Mouse (Mus musculus): ENCODE measurements at regions not wholly inside any gene's neighbourhood (a gene's known extent, or its start where the extent isn't known, plus 50 kb on each side); places are given as distances from the start of the nearest gene placed in this dataset.

DNA sequence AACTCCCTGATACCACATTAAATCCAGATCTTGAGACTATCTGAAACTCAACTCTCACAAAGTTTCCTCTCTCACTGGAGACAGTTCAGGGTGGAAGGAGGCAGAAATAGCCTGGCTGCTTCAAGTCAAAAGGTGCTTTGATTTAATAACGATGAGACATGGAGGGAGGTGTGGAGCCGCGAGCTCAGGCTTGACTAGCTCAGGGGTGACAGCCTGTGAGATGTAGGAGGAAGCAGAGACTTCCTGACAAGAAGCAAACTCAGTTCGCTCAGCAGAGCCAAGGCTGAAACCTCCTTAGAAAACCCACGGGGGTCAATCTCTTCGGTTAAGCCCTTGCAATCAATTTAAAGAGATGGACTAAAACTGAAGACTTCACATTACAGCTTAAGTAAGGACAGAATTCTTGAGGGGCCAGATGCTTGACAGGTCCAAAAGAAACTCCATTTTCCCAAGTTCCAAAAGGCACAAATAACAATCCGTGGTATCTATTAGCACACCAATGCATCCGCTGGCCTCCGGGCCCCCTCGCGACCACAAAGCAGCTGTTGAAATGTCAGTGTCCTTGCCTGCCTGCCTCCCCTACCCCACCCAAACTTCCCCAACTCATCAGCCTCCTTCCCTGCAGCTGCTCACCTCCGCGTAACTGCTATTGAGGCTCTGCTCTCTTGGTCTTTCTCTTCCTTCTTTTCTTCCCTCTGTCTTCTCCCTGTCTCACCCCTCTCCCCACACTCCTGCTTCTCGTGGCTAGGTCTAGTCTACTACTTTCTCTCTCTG lies 99.8 kb upstream of the Supt20 start:
- intact Hi-C loops (cut with DNase I), result loop anchor here (5.0 kb wide), 1 partner anchor 236 kb away; no protein-coding TSS in a partner anchor
- no peak for DNase-seq (ENCODE audit: low spot score)

DNA sequence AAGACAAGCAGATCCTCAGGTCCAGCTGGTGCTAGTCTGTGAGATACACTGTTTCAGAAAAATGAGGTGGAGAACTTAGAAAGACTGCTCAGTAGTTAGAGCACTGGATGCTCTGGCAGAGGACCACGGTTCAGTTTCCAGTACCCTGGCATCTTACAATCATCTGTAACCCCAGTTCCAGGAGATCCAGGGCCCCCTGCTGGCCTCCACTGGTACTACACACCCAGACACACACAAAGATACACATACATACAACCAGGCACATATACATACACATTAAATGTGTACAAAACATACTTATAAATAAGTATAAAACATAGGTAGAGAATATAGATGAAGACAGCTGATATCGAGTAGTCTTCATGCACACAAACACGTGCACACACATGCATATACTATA lies 97.4 kb upstream of the Supt20 start:
- DNase-seq (ENCODE audit: low spot score), result no peak
- intact Hi-C loops (cut with DNase I), result no loop called here

DNA sequence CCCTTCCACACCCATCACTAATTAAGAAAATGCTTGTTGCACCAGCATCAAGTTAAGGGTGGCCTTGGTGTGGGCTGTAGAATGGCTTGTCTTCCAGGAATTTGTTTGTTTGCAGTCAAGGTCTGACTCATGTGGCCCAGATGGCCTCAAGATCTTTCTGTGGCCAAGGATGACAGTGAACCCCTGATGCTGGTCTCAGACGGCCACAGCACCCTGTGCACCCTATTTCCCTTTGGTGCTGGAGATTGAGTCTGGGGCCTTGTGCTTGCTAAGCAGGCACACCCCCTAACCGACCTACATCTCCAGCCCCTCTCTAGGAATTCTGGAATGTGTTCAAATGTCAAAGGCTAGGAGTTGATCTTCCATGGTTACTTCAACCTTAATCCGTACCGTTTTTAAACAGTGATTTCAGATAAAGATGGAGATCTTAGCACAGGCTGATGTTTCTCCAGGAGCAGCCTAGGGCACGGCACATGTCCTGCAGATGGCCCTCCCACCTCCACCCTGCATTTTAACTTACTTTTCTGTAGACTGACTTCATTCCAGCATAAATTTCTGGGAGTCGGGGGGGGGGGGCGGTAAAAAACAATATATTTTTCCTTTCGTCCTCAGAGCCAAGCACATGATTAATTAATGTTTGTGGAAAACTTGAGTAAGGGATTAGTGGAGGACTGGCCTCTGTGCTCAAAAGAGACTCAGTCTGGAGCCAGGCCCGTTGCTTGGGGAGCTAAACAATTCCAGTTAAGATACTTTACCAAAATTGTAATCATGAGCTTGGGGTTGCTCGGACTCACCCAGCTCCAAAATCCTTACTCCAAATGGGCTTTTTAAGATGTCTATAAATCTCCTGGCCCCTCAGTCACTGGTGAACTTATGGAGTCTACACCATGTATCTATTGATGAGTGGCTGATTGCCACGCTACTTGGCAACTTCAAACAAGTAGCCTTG lies 95.0 kb upstream of the Supt20 start:
- DNase-seq (ENCODE audit: low spot score), result no peak
- intact Hi-C loops (cut with DNase I), result no loop called here

DNA sequence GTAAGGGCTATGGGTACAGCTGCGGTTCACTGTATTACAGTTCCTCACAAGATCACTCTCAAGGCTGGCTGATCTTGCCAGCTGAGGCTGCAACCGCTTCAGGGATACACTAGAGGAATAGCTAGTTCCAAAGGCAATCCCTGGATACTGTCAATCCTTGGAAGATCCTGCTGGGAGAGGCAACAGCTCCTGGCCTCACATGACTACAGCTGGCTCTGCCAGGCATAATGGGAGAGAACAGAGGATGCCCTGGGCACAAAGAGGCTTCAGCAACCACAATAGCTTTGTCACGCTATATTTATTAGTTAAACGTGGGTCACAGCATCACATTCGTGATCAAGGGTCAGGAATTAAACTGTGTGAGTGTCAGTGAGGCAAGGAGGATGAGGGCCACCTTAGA lies 94.3 kb upstream of the Supt20 start:
- DNase-seq (ENCODE audit: low spot score), result no peak
- intact Hi-C loops (cut with DNase I), result no loop called here

DNA sequence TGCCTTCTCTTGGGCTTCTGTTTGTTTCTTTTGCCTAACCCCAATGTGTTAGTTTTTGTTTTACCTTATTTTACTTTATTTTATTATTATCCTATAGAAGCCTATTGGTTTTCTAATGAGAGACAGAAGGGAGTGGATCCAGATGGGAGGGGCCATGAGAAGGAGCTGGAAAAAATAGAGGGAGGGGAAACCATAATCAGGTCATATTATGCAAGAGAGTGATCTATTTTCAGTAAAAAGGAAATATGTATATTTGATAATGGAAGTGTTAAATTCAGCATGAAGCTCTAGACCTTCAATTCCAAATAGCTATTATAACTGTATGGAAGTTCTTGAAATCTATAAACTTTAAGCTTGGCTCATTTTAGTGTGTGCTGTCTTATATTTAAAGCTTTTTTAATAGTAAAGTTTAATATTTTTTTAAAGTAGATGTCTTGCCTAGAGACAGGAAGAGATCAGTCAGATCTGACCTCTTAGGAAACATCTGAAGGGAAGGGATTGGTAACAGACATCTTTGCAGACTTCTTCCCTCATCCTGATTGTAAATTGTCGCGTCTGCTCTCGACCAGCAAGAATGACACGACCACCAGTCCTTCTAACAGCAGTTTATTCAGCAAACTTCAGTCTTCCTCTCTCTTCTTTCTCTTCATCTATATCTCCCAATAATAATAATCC lies 87.8 kb upstream of the Supt20 start:
- DNase-seq (ENCODE audit: low spot score), result no peak
- intact Hi-C loops (cut with DNase I), result no loop called here

DNA sequence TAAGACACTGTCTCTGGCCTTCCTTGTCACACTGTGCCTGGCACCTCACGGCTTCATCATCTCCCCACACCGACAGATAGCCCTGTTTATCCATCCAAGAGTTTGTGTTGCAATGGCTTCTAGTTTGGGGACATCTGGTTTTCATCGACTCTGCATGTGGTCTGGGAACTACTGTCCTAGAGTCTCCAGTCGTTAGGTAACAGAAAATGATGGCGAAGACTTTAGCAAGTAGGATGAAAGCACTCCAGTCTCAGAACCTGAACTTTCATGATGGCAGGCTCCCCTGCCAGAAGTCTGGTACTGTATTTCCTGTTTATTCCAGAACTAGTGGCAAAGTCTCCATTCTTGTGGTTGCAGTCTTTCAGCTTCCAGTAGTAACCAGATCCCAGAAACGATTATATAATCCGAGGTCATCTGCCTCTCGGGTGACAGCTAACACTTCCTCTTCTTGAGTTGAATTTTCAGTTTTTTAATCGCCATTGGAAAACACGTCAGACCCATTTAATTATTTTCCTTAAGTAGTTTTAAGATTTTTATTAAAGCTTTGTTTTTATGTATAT lies 81.1 kb upstream of the Supt20 start:
- DNase-seq (ENCODE audit: low spot score), result no peak

DNA sequence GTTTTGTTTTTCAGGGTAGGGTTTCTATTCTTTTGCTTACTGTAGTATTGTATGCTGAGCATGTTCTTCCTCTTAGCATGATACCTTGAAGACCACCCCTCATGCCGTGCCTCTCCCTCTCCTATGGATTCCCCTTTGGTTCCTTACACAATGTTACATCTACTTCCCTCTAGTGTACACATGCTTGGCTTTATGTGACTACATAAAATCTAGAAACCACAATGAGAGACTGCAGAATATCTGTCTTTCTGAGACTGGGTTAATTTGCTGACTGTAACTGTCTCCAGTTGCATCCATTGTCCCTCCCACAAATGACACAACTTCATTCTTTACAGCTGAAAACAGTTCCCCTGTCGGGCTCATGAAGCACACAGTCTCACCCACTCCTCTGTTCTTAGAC lies 78.8 kb upstream of the Supt20 start:
- intact Hi-C loops (cut with DNase I), result no loop called here
- no peak for DNase-seq (ENCODE audit: low spot score)

More for the DNA sequence above, 81.1 kb upstream of the Supt20 start:
- intact Hi-C loops (cut with DNase I), result no loop called here

DNA sequence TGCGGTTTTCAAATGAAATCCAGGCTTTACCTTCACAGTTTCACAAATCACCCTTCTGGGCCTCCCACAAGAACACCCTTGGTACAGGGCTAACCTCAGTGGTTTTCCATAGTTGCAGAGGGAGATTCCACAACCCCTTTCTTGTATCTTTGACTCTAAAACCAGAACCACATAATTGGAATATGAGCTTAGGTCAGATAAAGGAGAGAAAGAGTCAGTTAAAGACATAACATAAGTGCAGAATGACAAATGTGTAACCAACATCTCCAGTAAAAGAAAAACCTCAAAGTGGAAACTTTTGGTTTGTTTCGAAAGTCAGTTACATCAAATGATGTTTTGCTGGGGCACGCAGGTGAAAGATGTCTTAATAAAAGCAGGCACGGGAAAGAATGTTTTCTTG lies 75.3 kb upstream of the Supt20 start:
- intact Hi-C loops (cut with DNase I), result no loop called here
- no peak for DNase-seq (ENCODE audit: low spot score)

DNA sequence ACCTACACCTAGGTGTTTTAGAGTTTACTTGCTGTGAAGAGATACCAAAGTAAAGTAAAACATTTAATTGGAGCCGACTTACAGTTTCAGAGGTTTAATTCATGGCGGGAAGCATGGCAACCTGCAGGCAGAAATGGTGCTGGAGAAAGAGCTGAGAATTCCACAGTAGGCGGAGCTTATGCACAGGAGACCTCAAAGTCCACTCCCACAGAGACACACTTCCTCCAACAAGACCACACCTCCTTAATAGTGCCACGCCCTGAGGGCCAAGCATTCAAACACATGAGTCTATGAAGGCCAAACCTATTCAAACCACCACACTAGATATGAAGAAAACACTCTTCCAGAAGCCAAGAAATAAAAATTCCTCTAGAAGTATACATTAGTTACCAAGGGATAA lies 74.3 kb upstream of the Supt20 start:
- intact Hi-C loops (cut with DNase I), result no loop called here
- no peak for DNase-seq (ENCODE audit: low spot score)

DNA sequence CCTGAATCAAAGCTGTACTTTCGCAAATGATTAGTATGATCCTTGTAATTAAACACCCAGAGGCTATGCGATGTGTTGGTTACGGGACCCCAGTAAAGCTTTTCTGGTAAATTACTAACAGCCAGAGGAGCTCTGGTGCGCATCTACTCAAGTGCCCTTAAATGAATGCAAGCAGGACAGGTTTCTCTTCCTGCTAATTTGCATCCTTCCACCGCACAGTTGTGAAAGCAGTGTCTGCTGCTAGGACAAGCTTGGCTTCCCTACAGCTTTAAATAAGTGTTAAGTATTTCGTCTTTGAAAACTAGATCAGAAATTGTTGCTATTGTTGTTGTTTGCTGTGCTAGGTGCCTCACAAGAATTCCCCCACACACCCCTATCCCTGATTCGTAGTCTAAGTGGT lies 62.4 kb upstream of the Supt20 start:
- no peak for DNase-seq (ENCODE audit: low spot score)
- intact Hi-C loops (cut with DNase I), result no loop called here

DNA sequence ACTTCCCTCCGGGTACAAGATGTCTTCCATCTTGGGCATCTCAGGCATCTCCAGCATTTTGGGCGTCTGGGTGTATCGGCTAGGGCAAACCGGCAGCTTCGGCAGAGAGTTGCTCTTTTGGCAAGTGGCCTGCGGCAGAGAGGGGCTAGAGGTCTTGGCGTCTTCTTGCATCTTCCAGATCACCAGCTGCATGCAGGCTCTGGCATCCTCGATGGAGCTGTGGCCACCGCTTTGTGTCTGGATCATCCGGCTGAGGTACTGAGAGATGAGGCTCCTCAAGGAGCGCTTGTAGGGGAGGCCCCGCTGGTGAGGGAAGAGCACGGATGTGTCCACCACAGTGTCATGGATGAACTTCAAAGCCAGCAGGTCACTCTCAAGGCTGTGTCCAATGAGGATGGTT lies 59.9 kb upstream of the Supt20 start:
- DNase-seq (ENCODE audit: low spot score), result no peak
- intact Hi-C loops (cut with DNase I), result no loop called here

DNA sequence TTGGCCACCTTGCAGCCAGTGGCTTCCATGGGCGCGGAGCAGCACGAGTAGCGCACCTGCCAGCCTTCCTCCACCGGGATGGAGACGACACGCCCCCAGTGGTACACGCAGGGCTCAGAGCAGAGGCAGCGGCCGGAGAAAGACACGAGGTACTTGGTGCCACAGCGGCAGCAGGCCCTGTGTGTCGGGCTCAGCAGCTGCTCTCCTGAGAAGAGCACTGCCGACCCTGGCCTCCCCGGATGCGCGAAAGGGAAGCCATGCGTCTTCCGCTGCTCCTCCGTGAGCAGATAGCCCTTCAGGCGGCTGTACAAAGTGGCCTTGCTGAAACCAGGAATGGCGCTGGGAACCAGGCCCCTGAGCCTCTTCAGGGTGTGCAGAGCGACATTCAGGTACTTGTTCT lies 59.2 kb upstream of the Supt20 start:
- intact Hi-C loops (cut with DNase I), result no loop called here

DNA sequence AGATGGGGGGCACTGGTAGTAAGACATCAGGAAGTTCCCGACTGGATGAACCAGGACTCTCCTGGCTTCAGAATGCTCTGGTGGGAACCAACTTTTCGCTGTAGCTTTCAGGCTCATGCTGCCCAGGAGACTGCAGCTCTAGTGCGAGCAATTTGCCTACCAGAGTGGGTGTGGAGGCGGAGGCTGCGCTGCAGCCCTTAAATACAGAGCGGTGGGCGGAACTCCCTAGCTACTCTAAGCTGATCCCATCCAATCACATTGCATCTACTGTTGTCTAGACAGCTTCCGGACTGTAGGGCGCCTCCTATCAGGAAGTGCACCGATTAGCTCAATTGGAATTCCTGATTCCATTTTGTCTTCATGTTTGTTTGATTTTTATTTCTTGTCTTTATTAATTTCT lies 58.2 kb upstream of the Supt20 start:
- no peak for DNase-seq (ENCODE audit: low spot score)
- intact Hi-C loops (cut with DNase I), result no loop called here

More for the DNA sequence above, 59.2 kb upstream of the Supt20 start:
- no peak for DNase-seq (ENCODE audit: low spot score)
